Mouse (Mus musculus) CH12F3 (cell line): ENCODE results near the gene Daam1.

ENCODE experiments used
- in situ Hi-C: fragments of 300-500 bp; cut with MboI; formaldehyde crosslinking; loops from 2 replicates; pipeline ENCODE4 v1.14.3; 2020; ENCODE audit warnings: low sequenced_read_pairs

Daam1 gene

DNA sequence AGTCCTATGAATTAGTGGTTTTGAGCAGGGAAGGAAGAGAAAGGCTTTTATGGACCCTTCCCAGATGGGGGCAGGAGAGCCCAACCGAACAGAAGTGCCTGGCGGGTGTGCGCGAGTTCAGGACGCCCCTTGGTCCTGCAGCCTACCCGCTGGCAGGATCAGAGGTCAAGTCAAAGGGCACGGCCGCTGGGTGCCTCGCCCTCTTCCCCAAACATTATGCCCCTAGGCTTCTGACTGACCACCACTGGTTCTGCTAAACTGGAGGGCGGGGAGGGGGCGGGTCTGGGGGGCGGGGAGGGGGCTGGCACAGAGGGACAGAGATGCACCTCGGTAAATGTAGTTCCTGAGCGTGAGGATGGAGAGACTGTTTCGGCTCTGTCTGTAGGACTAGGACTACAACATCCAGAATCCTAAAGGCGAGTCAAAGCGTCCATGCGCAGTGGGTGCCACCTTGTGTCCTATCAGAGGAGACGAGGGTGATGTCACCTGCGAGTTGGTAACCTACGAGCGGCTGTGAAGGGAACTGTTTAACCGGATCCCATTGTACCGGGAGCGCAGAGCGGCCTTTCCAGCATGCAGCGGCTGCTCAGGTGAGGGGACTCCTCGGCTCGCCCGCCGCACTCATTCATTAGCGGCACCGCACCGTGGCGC lies at the start of gene Daam1:
TSS of gene Daam1 (plus strand) at position 472 of the 651 bp plus-strand sequence.
- in situ Hi-C loops: no loop called here

DNA sequence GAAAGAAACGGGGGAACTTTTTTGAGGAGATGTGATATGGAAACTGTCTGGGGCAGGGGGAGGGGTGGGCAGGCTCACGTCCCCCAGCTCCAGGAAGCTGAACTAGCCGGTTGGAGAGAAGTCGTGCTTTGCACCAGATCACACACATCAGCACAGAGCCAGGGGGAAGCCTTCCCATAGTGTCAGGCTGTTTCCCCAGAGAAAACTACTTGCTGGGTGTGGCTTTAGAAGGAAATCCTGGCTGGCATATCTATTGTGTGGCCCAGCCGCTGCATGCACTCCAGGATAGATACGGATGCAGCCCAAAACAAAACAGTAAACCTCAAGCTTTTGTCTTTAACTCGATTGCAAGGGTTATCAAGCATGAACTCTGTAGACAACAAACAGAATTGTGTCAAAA lies 49.7 kb upstream of the Daam1 start:
- in situ Hi-C loops: no loop called here

DNA sequence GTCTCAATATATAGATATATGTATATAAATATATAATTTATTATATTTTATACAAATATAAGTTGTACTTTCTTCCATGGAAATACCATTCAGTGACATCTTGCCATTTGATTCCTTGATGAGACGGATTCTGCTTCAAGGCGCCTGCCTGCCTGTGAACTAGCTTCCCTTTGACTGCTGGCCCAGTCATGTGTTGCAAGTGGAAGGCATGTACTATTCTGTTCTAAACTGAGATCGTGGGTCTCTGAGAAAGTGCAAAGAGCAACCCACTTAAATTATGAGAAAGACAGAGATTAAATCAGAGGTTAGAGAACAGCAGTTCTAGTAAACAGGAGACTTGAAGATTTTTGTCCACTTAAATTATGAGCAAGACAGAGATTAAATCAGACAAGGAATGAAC lies 46.9 kb upstream of the Daam1 start:
- in situ Hi-C loops: no loop called here

DNA sequence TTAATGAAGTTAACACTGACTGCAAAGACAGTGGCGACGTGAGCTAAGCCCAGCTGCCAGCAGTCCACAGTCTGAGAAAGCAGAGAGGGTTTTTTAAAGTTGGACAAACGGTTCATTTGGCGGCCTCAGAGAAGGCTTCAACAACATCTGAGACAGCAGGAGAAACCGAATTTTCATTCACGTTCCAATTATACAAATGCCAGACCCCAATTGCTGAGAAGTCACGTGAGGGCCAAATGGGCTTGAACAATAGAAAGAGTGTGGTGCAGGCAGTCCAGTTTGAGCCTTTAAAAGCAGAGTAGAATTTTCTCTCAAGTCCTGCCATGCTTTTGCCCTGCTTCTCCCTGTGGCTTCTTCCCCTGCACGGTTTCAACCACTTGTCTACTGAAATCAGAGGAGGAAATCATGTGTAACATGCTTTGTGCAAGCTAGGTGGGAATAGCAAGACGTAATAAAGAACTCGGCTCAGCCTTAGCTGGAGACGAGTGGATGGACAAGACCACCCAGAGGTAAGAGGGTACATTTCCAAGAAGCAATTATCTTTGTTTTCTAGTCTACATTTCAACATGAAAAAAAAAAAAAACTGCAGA lies 46.1 kb upstream of the Daam1 start:
- in situ Hi-C loops: no loop called here

DNA sequence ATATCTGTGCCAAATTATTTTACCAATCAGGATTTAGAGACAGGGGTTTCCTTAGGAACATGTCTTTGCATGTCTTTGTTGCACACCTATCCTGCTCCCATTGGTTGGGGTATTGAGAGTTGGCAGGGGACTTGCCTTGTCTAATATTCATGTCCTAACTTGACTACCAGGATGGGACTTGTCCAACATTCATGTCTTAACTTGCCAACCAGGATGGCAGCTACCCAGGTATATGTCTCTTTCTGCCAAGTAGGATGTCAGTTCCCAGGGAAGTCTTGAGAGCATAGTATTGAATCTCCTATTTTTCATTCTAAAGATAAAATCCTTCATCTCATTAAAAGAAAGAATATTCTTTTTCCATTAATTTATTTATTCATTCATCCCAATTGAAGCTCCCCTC lies 44.4 kb upstream of the Daam1 start:
- in situ Hi-C loops: no loop called here

DNA sequence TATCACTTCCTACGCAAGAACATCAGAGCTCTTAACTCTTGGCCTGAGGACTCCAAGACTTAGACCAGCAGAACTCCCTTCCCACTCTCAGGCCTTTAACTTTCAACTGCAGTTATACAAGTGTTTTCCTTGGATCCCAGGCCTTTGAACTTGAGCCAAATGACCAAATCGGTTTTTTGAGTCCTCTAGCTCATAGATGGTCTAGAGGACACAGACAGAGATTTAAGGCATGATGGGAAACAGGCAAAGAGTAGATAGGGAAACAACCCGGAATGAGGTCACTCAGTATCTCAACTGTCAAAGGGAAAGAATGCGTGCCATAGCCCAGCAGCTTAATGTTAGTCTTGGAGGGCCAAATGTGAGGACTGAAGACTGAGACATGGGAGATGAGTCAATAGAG lies 42.1 kb upstream of the Daam1 start:
- in situ Hi-C loops: no loop called here

DNA sequence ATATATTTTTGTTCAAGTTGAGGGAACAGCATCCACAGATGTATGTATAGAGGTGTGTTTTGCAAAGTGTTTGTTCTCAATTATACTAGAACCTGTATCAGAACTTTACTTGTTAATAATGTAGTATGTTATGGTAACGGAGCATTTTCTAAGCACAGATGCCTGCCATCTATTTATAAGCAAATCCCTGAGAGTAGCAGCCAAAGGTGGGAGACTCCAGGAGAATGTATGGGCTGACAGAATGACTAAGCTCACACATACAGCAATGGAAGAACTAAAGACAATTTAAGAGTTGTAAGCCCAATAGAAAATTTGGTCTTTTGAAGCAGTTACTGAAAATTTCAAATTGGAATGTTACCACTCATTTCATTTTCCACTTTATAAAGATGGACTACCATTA lies 40.3 kb upstream of the Daam1 start:
- in situ Hi-C loops: no loop called here

DNA sequence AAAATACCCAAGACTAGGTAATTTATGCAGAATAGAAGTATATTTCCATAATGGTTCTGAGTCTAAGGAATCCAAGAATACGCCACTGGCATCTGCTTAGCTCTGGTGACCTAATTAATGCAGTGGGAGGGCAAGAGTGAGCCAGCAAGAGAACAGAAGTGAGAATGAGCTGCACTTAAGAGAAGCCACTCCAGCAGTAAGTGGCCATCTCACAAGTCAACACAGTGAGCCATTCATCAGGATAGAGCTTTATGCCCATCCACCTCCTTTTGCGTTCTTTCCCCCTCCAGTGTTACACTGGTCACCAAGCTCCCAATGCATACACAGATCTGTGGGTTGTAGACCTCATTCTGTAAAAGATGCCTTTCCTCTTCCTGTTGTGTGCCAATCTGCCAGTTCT lies 37.8 kb upstream of the Daam1 start:
- in situ Hi-C loops: no loop called here

DNA sequence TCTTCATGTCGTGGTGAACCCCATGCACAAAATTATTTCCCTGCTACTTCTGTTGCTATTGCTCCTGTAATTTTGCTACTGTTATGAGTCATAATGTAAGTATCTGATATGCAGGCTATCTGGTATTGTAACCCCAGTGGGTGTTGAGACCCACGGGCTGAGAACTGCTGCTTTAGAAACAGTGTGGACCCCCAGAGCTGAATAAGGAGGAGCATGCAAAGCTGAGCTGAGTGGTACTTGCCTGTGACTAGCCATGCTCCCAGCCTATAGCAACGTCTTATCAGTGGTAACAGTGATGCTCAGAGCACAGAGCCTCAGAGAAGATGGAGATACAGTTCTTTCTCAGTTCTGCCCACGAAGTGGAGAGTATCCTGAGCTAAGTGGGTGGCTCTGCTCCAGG lies 35.3 kb upstream of the Daam1 start:
- in situ Hi-C loops: no loop called here

DNA sequence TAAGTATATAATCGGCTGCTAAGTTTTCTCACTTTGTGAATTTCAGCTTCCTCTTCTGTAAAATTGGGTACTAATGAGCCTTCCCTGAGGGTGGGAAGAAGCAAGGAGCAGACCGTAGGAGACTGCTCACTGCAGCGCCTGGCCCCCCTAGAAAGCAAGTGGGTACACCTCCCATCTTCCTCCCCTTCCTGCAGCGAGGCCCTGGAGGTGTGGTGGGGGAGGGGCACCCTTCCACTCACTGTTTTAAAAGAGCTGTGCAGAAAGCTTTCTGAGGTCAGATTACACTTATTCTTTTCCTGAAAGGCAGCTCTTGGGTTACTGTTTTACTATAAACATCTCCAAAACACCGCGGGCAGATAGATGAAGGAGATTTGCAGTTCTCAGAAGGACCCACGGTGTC lies 34.4 kb upstream of the Daam1 start:
- in situ Hi-C loops: no loop called here

DNA sequence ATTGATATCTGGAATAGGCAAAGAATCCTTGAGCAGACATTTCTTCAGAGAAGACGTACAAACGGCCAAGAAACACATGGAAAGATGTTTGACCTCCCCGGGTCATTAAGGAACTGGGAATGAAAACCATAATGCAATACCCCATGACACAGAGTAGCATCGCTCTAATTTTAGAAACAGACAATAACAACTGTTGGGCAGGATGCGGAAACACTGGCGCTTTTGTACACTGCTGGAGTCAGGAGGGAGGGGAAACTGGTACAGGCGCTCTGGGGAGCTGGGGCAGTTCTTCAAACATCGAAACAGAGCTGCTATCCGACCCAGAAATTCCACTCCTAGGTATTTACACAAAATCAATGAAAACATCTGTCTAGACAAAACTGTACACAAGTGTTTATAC lies 23.6 kb upstream of the Daam1 start:
- in situ Hi-C loops: no loop called here

DNA sequence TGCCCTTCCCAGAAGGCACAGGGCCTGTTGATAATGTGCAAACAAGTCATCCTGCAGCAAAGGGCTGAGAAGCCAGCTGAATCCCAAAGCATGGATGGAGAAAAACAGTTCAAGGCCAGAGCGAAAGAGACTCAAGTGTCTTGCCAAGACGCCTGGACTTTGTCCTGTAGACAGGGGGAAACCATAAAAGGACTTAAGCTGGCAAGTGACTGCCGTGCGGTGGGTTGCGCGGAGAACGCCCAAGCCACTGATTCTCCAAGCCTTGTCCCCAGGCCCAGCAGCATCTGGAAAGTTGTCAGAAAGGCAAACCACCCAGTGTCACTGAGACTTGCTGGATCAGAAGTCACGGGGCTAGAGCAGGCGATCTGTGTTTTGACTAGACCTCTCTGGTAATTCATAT lies 22.2 kb upstream of the Daam1 start:
- in situ Hi-C loops: no loop called here

DNA sequence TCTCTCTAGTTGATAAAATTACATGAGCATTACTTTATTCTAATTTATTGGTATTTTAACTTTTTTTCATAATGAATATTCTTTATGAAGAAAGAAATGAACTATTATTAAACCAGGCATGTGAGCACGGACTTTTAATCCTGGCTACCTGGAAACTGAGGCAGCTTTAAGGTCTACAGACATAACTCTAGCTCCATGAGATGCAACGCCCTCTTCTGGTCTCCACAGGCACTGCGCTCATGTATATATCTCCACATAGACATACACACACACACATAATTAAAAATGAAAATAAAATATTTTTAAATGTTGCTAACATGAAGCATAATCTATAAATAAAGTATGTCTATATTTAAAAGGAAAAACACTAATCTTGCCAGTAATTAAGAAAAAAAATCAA lies 21.3 kb upstream of the Daam1 start:
- in situ Hi-C loops: no loop called here

DNA sequence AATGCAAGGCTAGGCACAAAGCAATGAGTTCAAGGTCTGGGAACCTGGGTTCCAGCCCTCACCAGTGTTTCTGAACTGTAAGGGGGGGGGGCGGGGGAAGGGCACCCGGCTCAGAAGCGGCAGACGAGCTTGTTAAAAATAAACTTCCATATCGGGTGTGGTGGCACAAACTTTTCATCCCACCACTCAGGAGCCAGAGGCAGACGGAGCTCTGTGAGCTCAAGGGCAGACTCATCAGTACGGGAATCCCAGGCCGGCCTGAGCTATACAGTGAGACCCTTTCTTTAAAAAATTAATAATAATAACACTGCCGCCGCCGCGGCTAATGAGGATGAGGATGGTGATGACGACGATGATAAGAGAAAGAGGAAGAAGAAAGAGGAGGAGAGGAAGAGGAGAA lies 18.3 kb upstream of the Daam1 start:
- in situ Hi-C loops: no loop called here

DNA sequence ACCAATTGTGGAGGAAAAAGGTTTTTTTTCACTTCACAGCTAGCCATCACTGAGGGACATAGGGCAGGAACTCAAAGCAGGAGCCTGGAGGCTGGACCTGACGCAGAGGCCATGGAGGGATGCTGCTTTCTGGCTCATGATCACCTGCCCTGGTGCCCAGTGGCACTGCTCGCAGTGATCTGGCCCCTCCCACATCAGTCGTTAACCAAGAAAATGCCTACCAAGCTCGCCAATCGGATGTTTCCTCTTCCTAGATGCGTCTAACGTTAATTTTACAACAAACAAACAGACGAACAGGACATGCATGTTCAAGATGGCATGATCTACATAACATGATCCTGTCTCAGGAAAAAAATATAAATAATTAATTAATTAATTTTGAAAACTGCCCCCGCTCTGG lies 17.6 kb upstream of the Daam1 start:
- in situ Hi-C loops: no loop called here

DNA sequence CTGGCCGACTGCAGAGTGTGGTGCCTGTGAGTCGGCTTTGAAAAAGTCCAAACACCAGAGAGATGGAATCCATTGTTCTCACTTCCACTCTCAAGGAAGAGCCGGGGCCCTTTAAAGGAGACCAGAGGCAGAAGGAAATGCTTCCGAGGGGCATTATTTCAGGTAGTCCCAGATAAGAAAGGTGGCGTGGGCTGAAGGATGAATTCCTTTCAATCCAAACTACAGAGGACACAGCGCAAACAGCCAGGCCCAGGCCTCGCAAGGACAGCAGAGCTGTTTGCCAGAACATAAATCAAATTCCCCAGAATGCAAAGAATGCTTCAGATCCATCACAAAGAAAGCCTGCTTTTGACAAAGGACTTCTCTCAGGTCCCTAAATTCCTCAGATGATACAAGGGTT lies 17.1 kb upstream of the Daam1 start:
- in situ Hi-C loops: no loop called here

DNA sequence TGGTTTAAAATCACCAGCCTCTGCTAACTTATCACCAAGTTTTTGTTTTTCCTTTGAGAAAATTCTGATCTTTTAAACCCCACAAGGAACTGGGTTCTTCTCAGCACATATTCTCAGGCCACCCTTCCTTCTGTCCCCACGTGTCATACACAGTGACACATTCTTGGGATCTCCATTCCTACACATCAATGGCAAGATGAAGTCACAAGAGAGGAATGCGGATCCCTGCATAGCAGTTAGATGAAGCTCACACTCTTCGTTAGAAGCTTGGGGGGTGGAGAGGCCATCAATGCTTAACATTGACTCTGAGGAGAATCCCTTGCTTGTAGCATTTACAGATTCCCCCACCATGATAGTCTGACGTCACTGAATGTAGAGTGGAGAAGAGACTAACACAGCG lies 10.8 kb upstream of the Daam1 start:
- in situ Hi-C loops: no loop called here

DNA sequence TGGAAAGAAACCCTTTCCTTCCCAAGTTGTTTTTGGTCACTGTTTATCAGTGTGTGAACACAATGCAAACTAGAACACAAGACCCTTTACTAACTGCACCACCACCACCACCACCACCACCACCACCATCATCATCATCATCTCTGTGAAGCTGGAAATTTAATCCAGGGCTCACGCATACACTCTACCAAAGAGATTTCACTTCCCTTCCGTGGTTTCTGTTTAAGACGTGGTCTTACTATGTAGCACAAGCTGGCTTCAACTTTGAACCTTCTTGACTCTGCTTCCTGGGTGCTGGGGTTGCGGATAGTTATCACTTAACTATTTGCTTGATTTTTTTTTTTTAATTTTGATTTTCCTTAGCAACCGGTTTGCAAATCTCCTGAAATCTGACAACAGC lies 9.6 kb upstream of the Daam1 start:
- in situ Hi-C loops: no loop called here

DNA sequence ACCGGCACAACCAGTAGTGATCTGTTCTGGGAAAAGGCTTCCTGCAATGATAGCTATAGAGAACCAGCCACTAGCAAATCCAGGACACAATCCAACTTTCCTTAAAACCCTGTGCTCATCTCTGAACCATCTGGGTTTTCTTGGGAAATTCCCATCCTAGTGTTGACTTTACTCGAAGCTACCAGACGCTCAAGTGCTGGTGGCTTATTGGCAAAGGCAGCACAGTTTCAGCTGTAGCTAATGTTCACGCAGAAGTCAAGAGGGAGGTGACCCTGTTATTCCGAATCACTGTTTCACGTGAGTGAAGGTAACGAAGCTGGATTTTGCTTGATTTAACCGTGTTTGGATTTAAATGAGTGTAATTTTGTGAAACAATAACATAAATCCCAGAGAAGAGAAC lies 9.1 kb upstream of the Daam1 start:
- in situ Hi-C loops: no loop called here

DNA sequence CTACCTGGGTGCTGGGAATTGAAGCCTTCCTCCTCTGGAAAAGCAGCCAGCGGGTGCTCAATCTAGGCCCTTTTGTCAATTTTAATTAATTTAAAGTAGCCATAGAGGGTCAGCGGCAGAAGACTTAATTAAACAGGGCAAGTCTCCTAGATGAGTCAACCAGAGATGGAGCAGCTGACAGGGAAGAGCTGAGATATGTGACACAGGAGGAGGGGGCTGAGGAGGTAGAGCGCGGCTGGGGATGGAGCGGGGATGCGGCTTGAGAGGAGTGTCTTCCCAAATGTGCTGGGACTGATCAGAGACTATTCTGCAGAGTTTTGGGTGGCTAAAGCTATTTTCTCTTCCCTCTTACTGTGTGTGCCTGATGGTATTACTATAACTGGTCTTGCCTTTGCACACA lies 6.0 kb upstream of the Daam1 start:
- in situ Hi-C loops: no loop called here

DNA sequence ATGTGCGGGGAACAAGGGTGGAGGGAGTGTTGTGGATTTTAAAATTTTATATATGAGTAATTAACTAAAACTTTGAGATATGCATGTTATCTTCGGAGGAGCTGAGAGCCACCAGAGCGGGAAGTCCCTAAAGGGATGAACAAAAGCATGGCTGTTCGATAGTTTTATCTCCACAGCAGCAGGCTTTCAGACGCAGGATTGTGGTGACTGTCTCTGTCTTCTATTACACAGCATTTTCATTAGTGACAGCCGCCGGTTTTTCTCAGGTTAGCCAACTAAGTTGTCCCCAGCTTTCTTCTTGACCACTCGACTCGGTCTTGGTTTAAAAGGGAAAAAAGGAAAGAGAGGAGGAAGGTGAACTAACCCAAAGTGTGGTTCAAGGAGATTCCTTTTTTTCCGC lies 739 bp upstream of the Daam1 start:
- in situ Hi-C loops: no loop called here

DNA sequence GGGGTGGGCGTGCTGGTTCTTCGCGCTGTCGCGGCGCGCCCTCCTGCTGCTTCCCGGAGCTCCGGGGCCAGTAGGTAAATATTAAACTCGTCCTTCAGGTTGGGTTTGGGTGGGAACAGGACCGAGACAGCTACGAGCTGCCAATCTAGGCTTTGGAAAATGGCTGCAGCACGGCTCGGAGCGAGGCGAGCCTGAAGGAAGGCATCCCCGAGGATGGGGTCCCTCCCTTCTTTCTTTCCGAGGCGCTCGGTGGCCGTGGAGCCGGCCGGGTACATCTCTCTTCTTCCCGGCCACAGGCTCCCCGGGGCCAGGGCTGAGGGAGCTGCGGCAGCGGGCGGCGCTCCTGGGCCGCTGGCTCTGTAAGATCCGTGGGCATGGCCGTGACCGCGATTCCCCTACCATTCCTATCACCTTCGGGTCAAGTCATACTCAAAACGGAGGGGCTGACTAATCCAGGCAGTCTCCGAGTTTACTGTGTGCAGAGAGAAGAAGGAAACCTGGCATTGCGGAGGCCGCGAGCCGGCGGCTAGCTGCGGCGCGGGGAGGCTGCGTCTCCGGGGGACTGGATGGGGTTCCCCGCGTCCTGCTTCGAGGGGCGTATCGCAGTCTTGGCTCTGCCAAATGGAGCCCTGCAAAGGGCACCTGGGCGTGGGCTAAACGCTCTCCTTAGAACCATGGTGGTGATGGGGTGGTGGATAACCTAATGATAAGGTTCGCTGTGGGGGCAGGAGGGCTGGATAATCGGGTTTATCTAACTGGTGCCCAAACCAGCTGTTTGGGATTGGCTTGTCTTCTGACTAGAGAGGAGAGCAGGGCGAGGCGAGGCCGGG lies 595 bp downstream of the Daam1 start:
- in situ Hi-C loops: no loop called here
